Mouse (Mus musculus): ENCODE measurements around the gene Bloc1s2. TPM values are rescaled to one million over a fixed set of nuclear protein-coding genes. Genes with fewer than 3 reads are reported as not detected.

Bloc1s2 gene
- polyA plus RNA-seq, 1 experiment from 2014 or later: 158 TPM

GRCm38 (mm10) chr19:44110356-44110755 is 35.9 kb downstream of the Bloc1s2 start:
- ATAC-seq: no peak
- no peaks in the 10 kb centered on the region for H3K9me3 ChIP-seq (ENCODE audit: control insufficient read depth, low read length)
- H3K4me1 ChIP-seq (ENCODE audit: control insufficient read depth, insufficient read depth, low read depth, low read length): peaks cover 16% of the 10 kb centered on the region
- H3K27ac ChIP-seq (ENCODE audit: low read depth, low read length): no peak overlapping the region
- H3K9ac ChIP-seq (ENCODE audit: low read depth, low read length): no peak overlapping the region
- 91% methylated on average over 8 of the region's 9 CpGs for WGBS
- H3K27me3 ChIP-seq (replicated peaks; ENCODE audit: control insufficient read depth, insufficient read depth, low read length): no peaks in the 10 kb centered on the region
- peaks cover 24% of the 10 kb centered on the region for H3K36me3 ChIP-seq (ENCODE audit: control insufficient read depth, insufficient read depth, low read length)
- no peak overlapping the region for H3K4me3 ChIP-seq (ENCODE audit: low read length)
- H3K4me2 ChIP-seq (ENCODE audit: low read length): no peak overlapping the region

- H3K36me3 ChIP-seq (ENCODE audit: control insufficient read depth, insufficient read depth, low read length): peaks cover 19% of the 10 kb centered on the region
- H3K4me2 ChIP-seq (ENCODE audit: low read length): no peak overlapping the region
- H3K9me3 ChIP-seq (ENCODE audit: control insufficient read depth, low read length): no peaks in the 10 kb centered on the region
- H3K4me3 ChIP-seq (ENCODE audit: low read length): no peak overlapping the region
- no peak overlapping the region for H3K27ac ChIP-seq (ENCODE audit: low read depth, low read length)
- H3K27me3 ChIP-seq (replicated peaks; ENCODE audit: control insufficient read depth, insufficient read depth, low read length): no peaks in the 10 kb centered on the region
- no peak for ATAC-seq
- no peak overlapping the region for H3K9ac ChIP-seq (ENCODE audit: low read depth, low read length)
- H3K4me1 ChIP-seq (ENCODE audit: control insufficient read depth, insufficient read depth, low read depth, low read length): peaks cover 16% of the 10 kb centered on the region
Measured at GRCm38 (mm10) chr19:44108996-44109395, 37.2 kb downstream of the Bloc1s2 start.

- Histone ChIP-seq H3K4me1 (ENCODE audit: control insufficient read depth, insufficient read depth, low read depth, low read length) (peaks cover 16% of the 10 kb centered on the region), H3K4me3 (ENCODE audit: low read length) (peak overlapping the region; percentile 99), H3K36me3 (ENCODE audit: control insufficient read depth, insufficient read depth, low read length) (peaks cover 8% of the 10 kb centered on the region), H3K9me3 (ENCODE audit: control insufficient read depth, low read length) (no peaks in the 10 kb centered on the region), H3K4me2 (ENCODE audit: low read length) (peak overlapping the region; percentile 93), H3K27me3 (replicated peaks; ENCODE audit: control insufficient read depth, insufficient read depth, low read length) (no peaks in the 10 kb centered on the region), H3K9ac (ENCODE audit: low read depth, low read length) (peak overlapping the region; percentile 47), H3K27ac (ENCODE audit: low read depth, low read length) (no peak overlapping the region)
- peak; percentile 40 for ATAC-seq
- WGBS: 30% methylated on average over 22 of the region's 22 CpGs
Measured at GRCm38 (mm10) chr19:44107661-44108521, 38.4 kb downstream of the Bloc1s2 start.

GRCm38 (mm10) chr19:44106831-44107660 is 39.2 kb downstream of the Bloc1s2 start, which contains the start of gene Chuk:
Chuk (minus strand) TSS chr19:44107480.
- H3K4me2 ChIP-seq (ENCODE audit: low read length): peak within 1 kb of the TSS; percentile 93
- peaks cover 7% of the 10 kb centered on the region for H3K36me3 ChIP-seq (ENCODE audit: control insufficient read depth, insufficient read depth, low read length)
- WGBS: 1% methylated on average over 67 of the region's 67 CpGs
- no peaks in the 10 kb centered on the region for H3K27me3 ChIP-seq (replicated peaks; ENCODE audit: control insufficient read depth, insufficient read depth, low read length)
- H3K4me1 ChIP-seq (ENCODE audit: control insufficient read depth, insufficient read depth, low read depth, low read length): peaks cover 16% of the 10 kb centered on the region
- peak; percentile 99 for ATAC-seq
- peak within 1 kb of the TSS; percentile 80 for H3K27ac ChIP-seq (ENCODE audit: low read depth, low read length)
- H3K9ac ChIP-seq (ENCODE audit: low read depth, low read length): peak within 1 kb of the TSS; percentile 100
- H3K9me3 ChIP-seq (ENCODE audit: control insufficient read depth, low read length): no peaks in the 10 kb centered on the region
- peak within 1 kb of the TSS; percentile 99 for H3K4me3 ChIP-seq (ENCODE audit: low read length)

- WGBS: 78% methylated on average over 1 of the region's 1 CpGs
- no peak for ATAC-seq
- Histone ChIP-seq H3K27me3 (replicated peaks; ENCODE audit: control insufficient read depth, insufficient read depth, low read length) (no peaks in the 10 kb centered on the region), H3K9me3 (ENCODE audit: control insufficient read depth, low read length) (no peaks in the 10 kb centered on the region), H3K4me2 (ENCODE audit: low read length) (no peak overlapping the region), H3K4me3 (ENCODE audit: low read length) (no peak overlapping the region), H3K4me1 (ENCODE audit: control insufficient read depth, insufficient read depth, low read depth, low read length) (peaks cover 16% of the 10 kb centered on the region), H3K9ac (ENCODE audit: low read depth, low read length) (no peak overlapping the region), H3K36me3 (ENCODE audit: control insufficient read depth, insufficient read depth, low read length) (peaks cover 2% of the 10 kb centered on the region; the same call in 1 of the 2 replicates), H3K27ac (ENCODE audit: low read depth, low read length) (no peak overlapping the region)
Measured at GRCm38 (mm10) chr19:44104393-44104792, 41.9 kb downstream of the Bloc1s2 start.

- no peak overlapping the region for H3K4me3 ChIP-seq (ENCODE audit: low read length)
- H3K27ac ChIP-seq (ENCODE audit: low read depth, low read length): no peak overlapping the region
- WGBS: 81% methylated on average over 3 of the region's 3 CpGs
- no peaks in the 10 kb centered on the region for H3K27me3 ChIP-seq (replicated peaks; ENCODE audit: control insufficient read depth, insufficient read depth, low read length)
- H3K4me2 ChIP-seq (ENCODE audit: low read length): no peak overlapping the region
- no peak for ATAC-seq
- H3K4me1 ChIP-seq (ENCODE audit: control insufficient read depth, insufficient read depth, low read depth, low read length): peaks cover 14% of the 10 kb centered on the region
- peaks cover 2% of the 10 kb centered on the region; the same call in 1 of the 2 replicates for H3K36me3 ChIP-seq (ENCODE audit: control insufficient read depth, insufficient read depth, low read length)
- no peak overlapping the region for H3K9ac ChIP-seq (ENCODE audit: low read depth, low read length)
- no peaks in the 10 kb centered on the region for H3K9me3 ChIP-seq (ENCODE audit: control insufficient read depth, low read length)
Measured at GRCm38 (mm10) chr19:44103001-44103400, 43.2 kb downstream of the Bloc1s2 start.

- H3K9me3 ChIP-seq (ENCODE audit: control insufficient read depth, low read length): peaks cover 2% of the 10 kb centered on the region; the same call in 1 of the 2 replicates
- ATAC-seq: no peak
- peaks cover 12% of the 10 kb centered on the region for H3K36me3 ChIP-seq (ENCODE audit: control insufficient read depth, insufficient read depth, low read length)
- no peak overlapping the region for H3K27ac ChIP-seq (ENCODE audit: low read depth, low read length)
- H3K4me2 ChIP-seq (ENCODE audit: low read length): no peak overlapping the region
- H3K9ac ChIP-seq (ENCODE audit: low read depth, low read length): no peak overlapping the region
- no peaks in the 10 kb centered on the region for H3K27me3 ChIP-seq (replicated peaks; ENCODE audit: control insufficient read depth, insufficient read depth, low read length)
- peaks cover 3% of the 10 kb centered on the region for H3K4me1 ChIP-seq (ENCODE audit: control insufficient read depth, insufficient read depth, low read depth, low read length)
- H3K4me3 ChIP-seq (ENCODE audit: low read length): no peak overlapping the region
Measured at GRCm38 (mm10) chr19:44100840-44101239, 45.4 kb downstream of the Bloc1s2 start.
